Mouse (Mus musculus) large intestine, adult 2 months (tissue): ENCODE measurements around the gene Mmp24. TPM values are rescaled to one million over a fixed set of nuclear protein-coding genes. Genes with fewer than 3 reads are reported as not detected.

Experiments used
- DNase-seq: peaks from one replicate; pipeline ENCODE4 v3.0.0-alpha.2; 2012; ENCODE audit warnings: low read depth, low spot score
- WGBS: fragments of 180-500 bp; shearing (Covaris S2); methylation state at CpG from one replicate; pipeline ENCODE4 v1.1.7; 2018; 5-methylcytosine and 5-hydroxymethylcytosine counted together
- polyA plus RNA-seq: library from polyadenylated mRNA; depleted of rRNA; stranded (reverse); fragments of >200 nt; gene quantifications from 2 replicates; pipeline ENCODE4 v1.2.3, GENCODE M21; 2012; rRNA removed

Mmp24 gene
- polyA plus RNA-seq, 1 experiment: 0.33 TPM

DNA sequence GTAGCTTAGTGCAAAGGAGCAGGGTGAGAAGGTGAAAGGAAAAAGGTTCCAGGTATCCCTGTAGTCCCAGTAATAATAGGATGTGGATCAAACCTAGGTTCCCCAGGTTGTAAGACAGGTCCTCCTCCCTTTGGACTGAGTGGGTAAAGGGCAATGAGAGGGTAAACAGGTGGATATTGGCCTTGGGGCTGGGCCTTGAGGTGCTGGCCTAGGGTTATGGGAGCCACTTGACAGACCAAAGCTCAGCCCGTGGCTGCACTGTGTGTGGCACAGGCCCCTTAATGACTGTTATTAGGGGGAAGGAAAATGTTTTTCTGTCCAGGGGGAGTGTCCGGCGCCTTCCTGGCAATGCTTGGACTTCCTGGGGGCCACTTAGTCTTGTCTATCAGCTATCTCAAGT is 62.8 kb downstream of the Mmp24 start:
- WGBS: 41% methylated on average over 3 of the region's 3 CpGs
- DNase-seq: no peak

- no peak for DNase-seq
- WGBS: 77% methylated on average over 4 of the region's 4 CpGs
Measured at GRCm38 (mm10) chr2:155838961-155839360, 63.8 kb downstream of the Mmp24 start.

- DNase-seq: no peak
Measured at GRCm38 (mm10) chr2:155846930-155847329, 71.8 kb downstream of the Mmp24 start.

GRCm38 (mm10) chr2:155848291-155848690 is 73.1 kb downstream of the Mmp24 start:
- DNase-seq: no peak
- WGBS: 15% methylated on average over 6 of the region's 6 CpGs

More at GRCm38 (mm10) chr2:155846930-155847329, 71.8 kb downstream of the Mmp24 start:
- WGBS: 66% methylated on average over 8 of the region's 8 CpGs

- WGBS: 50% methylated on average over 7 of the region's 7 CpGs
- no peak for DNase-seq
Measured at GRCm38 (mm10) chr2:155849464-155849863, 74.3 kb downstream of the Mmp24 start.

DNA sequence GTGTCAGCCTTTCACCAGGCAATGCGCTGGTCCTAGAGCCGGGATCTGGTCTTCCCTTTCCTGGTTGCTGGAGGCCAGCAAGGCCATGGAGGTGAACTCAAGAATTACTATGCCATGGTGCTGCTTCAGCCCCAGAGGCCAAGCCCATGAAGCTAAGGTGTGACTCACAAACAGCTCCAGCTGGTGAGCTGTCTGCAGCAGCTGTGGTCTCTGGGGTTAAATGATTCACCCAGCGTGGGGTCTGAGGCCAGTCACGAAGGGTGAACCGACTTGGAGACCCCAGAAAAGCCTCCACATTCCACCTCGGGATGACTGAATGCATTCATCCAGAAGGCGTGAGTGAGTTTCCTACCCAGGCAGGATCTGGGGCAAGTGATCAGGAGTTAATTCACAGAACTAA is 75.0 kb downstream of the Mmp24 start:
- 86% methylated on average over 7 of the region's 7 CpGs for WGBS
- no peak for DNase-seq

GRCm38 (mm10) chr2:155852536-155852935 is 77.4 kb downstream of the Mmp24 start:
- 55% methylated on average over 5 of the region's 5 CpGs for WGBS
- no peak for DNase-seq

DNA sequence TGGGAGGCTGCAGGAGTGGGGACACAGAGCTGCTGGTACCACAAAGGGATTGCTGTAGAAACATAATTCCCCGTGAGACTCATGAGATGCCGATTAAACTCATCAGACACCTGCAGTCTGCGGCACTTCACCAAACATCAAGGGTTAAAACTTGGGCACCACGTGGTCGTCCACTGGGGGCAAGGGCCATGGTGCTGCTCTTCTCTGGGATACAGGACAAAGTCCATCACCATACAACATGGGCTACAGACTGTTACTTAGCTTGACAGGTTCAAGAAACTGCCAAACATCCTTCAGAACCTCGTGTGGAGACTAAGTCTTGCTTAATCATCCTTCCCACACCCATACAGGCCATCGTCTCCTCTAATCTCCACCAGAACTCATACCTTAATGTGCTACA is 85.0 kb downstream of the Mmp24 start:
- WGBS: 75% methylated on average over 7 of the region's 7 CpGs
- no peak for DNase-seq

DNA sequence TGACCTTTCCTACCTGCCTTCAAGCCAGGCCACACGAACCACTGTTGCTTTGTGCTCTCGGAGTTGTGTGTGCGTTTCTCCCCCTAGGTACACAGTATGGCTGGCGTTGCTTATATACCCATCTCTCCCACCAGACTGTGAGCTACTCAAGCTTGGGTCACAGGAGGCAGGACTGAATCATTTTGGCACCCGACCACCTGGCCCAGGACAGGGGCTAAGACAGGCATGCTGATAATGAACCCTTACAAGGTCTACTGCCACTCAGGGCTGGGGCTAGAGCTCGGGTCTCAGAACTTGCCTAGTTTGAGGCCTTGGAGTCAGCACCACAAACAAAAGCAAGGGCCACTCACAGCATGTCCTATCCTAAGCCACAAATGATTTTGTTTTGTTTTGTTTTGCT is 86.4 kb downstream of the Mmp24 start:
- no peak for DNase-seq
- 96% methylated on average over 6 of the region's 6 CpGs for WGBS

DNA sequence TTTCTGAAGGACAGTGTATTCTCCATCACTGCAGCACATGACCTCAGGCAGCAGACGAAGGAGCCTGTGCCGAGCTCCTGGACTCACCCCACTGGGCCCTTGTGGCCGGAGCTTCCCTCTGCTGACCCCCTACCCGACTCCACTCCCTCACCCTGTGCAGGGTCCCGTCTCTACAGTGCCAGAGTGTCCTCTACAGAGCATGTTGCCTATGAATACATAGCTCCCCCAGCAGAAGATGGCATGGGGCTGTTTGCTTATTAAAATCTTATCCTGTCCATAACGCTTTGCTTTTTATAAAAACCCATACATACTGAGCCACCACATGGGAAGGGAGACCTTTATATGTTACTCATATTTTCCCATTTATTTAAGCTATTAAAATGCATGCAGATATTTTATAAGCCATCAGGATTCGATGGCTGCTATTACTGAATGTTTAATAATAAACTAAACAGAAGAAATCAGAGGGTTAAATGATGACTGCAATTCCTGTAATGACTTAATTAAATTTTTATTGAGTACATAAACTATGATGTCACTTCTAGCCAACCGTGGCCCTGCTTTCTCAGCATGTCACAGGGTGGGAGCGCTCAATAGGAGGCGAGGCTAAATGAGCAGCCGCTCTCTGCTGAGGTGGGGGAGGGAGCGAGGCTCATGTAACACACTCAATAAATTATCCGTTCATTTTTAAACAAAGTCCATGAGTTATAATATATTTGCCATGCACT is 87.6 kb downstream of the Mmp24 start:
- WGBS: 49% methylated on average over 13 of the region's 13 CpGs
- DNase-seq: no peak

DNA sequence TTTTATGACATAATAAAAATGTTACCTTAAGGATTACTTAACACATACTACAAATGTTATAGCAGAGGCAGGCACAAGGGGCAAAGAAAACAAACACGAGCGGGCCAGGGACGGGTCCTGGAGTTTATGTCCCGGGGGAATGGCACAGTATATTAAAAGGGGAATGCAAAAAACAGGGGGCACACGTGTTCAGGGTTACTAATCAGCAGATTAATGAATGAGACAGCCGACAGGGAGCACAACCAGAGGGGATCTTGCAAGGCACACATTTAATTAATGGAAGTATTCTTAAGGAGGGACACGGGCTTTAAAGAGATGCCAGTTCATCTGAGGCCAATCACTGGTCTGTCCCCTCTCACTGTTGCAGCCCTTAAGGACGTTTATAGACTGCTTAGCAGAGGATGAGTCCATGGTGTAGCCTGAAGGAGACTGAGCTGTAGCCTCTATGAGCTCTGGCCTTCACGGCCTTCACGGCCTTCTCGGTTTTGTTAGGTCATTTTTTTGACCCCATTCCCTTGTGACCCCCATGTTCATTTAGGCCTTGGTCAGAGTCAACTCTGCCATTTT is 88.2 kb downstream of the Mmp24 start:
- 41% methylated on average over 11 of the region's 11 CpGs for WGBS
- DNase-seq: no peak

Other genes with a start within 250 kb of the Mmp24 start
- gene Gss, start 182.5 kb upstream of the Mmp24 start, polyA plus RNA-seq: 76.2 and 123 TPM in 2 replicates
- 0.11 and 0.12 TPM in 2 replicates for gene Myh7b, start 164.1 kb upstream of the Mmp24 start, polyA plus RNA-seq
- 96.4 and 119 TPM in 2 replicates for gene Trpc4ap, start 83.0 kb upstream of the Mmp24 start, polyA plus RNA-seq
- gene Edem2, start 45.9 kb upstream of the Mmp24 start, polyA plus RNA-seq: 67.4 and 77.2 TPM in 2 replicates
- not detected in 2 replicates for gene Gm17581, start 39.5 kb upstream of the Mmp24 start, polyA plus RNA-seq
- 7.9 and 10.1 TPM in 2 replicates for gene Procr, start 24.2 kb upstream of the Mmp24 start, polyA plus RNA-seq
- 19.0 and 22.9 TPM in 2 replicates for gene BC029722, start 44.1 kb downstream of the Mmp24 start, polyA plus RNA-seq
- 288 and 346 TPM in 2 replicates for gene Eif6, start 51.6 kb downstream of the Mmp24 start, polyA plus RNA-seq
- gene Fam83c, start 59.5 kb downstream of the Mmp24 start, polyA plus RNA-seq: 0.97 and 1.7 TPM in 2 replicates
- 26.7 and 31.3 TPM in 2 replicates for gene Uqcc1, start 155.0 kb downstream of the Mmp24 start, polyA plus RNA-seq
- not detected in 2 replicates for gene Gm15557, start 165.4 kb downstream of the Mmp24 start, polyA plus RNA-seq
- gene Gdf5, start 170.0 kb downstream of the Mmp24 start, polyA plus RNA-seq: 0.10 and 0.15 TPM in 2 replicates
- gene Cep250, start 181.1 kb downstream of the Mmp24 start, polyA plus RNA-seq: 4.7 and 8.2 TPM in 2 replicates
- gene 6430550D23Rik, start 232.6 kb downstream of the Mmp24 start, polyA plus RNA-seq: 1.4 and 1.8 TPM in 2 replicates
- gene Ergic3, start 232.7 kb downstream of the Mmp24 start, polyA plus RNA-seq: 291 and 343 TPM in 2 replicates